Mouse (Mus musculus): Measurements from ENCODE around the gene Tomm6.
A peak's percentile ranks its signal among the peaks of the same experiment; 100 is the strongest.
"Not testable (repeated sequence)": the region's sequence is repeated elsewhere in the genome, so short reads cannot be mapped to it uniquely, and the experiment has no call there.

Gene Tomm6

DNA sequence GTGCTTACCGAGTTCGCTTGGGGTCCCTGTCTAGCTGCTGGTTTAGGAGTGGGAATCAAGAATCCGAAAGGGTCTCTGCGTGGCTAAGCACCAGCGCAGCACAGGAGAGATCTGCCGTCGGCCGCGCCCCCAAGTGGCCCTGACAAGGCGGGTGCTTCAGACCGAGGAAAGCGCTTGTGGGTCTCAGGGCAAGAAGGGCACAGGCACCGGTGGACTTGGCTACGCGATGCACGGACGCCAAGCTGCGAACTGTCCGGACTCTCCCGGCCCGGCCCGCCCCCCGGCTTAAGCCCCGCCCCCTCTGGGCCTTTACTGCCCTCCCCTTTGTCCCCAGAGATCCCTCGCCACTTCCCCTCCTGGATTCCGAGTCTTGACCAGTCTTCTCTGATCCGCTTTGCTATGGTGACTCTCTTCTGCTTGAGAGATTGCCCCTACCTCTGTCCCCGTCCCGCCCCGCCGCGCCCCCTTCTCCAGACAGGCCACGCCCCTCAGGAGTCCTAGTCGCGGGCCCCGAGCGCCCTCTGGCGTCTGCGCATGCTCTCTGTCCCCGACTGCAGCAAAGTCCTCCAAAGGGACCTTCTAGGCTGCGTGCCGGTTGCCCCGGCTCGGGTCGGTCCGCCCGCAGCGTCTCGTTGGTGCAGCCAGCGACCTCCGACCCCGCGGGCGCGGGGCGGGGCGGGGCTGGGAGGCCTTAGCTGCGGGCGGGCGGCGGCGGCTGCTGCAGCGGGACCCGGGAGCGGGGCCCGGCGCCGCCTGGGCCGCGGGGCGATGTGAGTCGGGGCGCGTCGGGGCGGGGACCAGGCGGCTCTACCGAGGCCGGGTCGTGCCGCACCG is 6.5 kb upstream of the Tomm6 start, which contains the start of gene Prickle4:
Prickle4 (minus strand) TSS at position 234 of the 834 bp plus-strand sequence.
- peak; percentile 91 to 94 for DNase-seq (ENCODE audit: low spot score in 2 of 2)

DNA sequence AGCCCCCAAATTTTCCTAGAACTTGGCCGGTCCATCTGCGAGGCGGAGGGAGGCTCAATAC is 6.1 kb upstream of the Tomm6 start, which contains the start of gene Gm21981:
Gm21981 (minus strand) TSS at position 14 of the 61 bp plus-strand sequence.
- DNase-seq (ENCODE audit: low spot score in 2 of 2) = no peak

- no peak for DNase-seq (ENCODE audit: low spot score in 2 of 2)
Observed at GRCm38 (mm10) chr17:47693671-47694441, 5.7 kb upstream of the Tomm6 start.

GRCm38 (mm10) chr17:47691650-47692049 is 3.5 kb upstream of the Tomm6 start:
- DNase-seq (ENCODE audit: low spot score in 2 of 2) = no peak

DNA sequence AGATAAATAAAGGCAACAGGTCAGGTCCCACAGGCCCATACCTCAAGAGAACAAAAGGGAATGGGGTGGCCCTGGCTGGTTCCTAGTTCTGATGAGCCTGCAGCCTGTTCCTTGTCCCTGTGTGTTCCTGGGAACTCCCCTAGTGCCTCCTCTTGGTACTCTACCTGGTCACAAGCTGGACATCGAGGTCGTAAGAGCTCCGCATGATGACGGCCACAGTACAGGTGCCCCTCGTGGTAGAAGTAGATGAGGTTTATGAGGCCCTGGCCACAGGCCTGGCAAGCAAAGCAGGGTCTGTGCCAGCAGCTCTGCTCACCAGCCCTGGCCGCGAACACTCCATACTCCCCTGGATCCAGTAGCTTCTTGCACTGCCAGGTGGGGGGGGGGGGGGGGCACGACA is 1.7 kb upstream of the Tomm6 start:
- DNase-seq (ENCODE audit: low spot score in 2 of 2) = no peak

- peak; percentile 34 to 46 for DNase-seq (ENCODE audit: low spot score in 2 of 2)
Observed at GRCm38 (mm10) chr17:47688608-47689575, 706 bp upstream of the Tomm6 start, which contains the start of gene Frs3. Gene Frs3, plus strand, starts transcription at chr17:47689030.

DNA sequence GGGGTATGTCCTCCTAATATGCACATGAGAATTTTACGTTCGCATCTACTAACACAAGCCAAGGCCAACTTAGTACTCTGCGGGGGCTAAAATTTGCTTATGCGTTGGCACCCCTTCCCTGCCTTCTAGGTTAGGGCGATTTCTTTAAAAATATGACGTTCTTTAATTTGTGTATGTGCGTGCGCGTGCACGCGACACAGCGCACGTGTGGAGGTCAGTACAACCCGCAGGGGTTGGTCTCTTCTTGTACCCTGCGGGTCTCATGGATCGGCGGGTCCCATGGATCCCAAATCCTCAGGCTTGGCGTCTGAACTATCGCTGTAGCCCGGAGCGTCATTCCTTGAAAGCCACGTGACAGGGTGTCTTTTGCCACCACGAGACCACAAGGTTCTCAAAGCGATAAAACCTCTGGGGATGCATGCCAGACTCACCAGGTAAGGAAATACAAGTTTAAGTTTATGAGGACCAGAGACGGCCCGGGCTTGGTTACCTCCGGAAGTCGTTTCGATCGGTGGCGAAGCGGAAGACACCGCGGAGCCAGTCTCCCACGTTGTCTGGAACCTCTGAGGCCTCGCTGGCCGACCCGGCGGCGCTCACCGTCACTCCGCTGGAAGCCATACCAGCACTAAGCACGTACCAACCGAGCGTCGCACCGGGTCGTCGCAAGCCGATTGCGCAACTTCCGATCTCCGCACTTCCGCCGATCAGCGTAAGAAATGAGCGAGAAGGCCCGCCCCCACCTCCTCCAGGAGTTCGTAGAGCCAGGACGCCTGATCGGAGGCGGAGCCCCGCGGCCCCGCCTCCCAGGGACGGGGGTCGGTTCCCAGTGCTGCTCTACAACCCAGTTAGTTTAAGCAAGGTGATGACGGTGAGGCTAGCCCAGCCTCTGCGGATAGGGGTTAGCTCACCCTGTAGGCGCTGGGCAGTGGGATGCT is 510 bp downstream of the Tomm6 start:
- peak; percentile 93 to 94 for DNase-seq (ENCODE audit: low spot score in 2 of 2)

DNA sequence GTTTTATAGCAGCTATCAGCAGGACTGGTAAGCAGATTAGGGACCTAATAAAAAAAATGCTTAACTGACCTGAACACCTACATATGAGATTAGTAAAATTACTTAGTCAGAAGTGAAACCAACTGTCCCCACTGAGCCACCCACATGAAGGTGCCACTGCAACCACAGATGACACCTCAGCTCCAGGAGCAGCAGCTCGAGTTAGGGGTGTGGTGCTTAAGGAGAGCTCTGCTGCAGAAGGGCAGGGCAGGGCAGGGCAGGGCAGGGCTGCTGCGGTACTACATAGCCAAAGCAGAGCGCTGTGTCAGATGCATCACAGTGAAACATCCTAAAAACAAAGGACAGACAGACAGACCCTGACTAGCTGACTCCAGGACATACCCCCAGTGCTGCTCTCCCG is 5.3 kb downstream of the Tomm6 start:
- DNase-seq (ENCODE audit: low spot score in 2 of 2) = no peak

DNA sequence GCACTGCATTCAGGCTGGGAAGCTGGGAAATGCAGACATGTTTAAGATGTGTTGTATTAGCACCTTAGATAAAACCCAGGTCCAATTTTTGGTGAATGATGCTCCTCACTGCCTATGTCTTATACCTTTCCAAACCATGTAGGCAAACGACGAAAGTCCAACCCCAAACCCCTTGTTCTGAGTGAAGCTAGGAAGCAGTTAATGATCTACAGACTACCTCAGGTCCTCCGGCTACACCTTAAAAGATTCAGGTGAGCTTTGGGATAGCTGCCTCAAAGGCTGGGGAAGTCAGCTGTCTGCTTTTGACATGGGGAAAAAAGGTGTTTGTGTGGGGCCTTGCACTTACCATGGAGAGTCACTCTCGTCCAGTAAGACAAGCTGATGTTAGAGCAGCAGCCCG is 9.5 kb downstream of the Tomm6 start:
- DNase-seq (ENCODE audit: low spot score in 2 of 2) = no peak

- DNase-seq (ENCODE audit: low spot score in 2 of 2) = no peak
Observed at GRCm38 (mm10) chr17:47678238-47678637, 9.9 kb downstream of the Tomm6 start.

GRCm38 (mm10) chr17:47676581-47676980 is 11.6 kb downstream of the Tomm6 start:
- no peak for DNase-seq (ENCODE audit: low spot score in 2 of 2)

GRCm38 (mm10) chr17:47672311-47673111 is 15.7 kb downstream of the Tomm6 start:
- no peak for DNase-seq (ENCODE audit: low spot score in 2 of 2)

GRCm38 (mm10) chr17:47671988-47672310 is 16.2 kb downstream of the Tomm6 start:
- DNase-seq (ENCODE audit: low spot score in 2 of 2) = no peak

- DNase-seq (ENCODE audit: low spot score in 2 of 2) = no peak
Observed at GRCm38 (mm10) chr17:47669166-47669565, 19.0 kb downstream of the Tomm6 start.

GRCm38 (mm10) chr17:47664474-47664873 is 23.7 kb downstream of the Tomm6 start:
- DNase-seq (ENCODE audit: low spot score in 2 of 2) = no peak

DNA sequence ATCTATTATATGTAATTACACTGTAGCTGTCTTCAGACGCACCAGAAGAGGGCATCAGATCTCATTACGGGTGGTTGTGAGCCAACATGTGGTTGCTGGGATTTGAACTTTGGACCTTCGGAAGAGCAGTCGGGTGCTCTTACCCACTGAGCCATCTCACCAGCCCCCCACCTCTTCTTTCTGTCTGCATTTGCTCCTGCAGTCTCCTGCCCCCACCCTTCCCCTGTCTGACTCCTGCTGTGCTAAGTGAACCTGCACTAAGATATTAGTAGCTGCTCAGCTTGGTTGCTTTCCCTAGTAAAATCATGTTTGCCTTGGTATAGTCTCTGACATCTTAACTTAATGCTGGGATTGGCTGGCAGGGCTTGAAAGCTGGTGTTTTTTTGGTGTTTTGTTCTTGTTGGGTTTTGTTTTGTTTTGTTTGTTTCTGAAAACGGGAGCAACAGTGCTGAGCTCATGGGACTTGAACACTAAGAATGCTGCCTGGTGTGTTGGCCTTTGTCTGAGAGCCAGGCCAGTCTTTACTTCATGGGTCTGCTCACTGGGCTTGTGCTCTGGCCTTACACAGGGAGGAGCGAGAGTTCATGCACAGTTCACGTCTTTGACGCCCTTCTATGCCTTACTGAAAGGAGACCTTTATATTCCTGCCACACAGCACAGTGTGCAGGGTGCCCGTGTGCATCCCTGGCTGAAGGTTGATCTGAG is 25.0 kb downstream of the Tomm6 start:
- DNase-seq (ENCODE audit: low spot score in 2 of 2) = no peak

GRCm38 (mm10) chr17:47658741-47659243 is 29.4 kb downstream of the Tomm6 start:
- no peak for DNase-seq (ENCODE audit: low spot score in 2 of 2)

GRCm38 (mm10) chr17:47657901-47658300 is 30.3 kb downstream of the Tomm6 start:
- DNase-seq (ENCODE audit: low spot score in 2 of 2) = no peak

GRCm38 (mm10) chr17:47655697-47656096 is 32.5 kb downstream of the Tomm6 start:
- DNase-seq (ENCODE audit: low spot score in 2 of 2) = no peak

GRCm38 (mm10) chr17:47654346-47654745 is 33.8 kb downstream of the Tomm6 start:
- DNase-seq (ENCODE audit: low spot score in 2 of 2) = not testable (repeated sequence)
